Mouse (Mus musculus) forebrain, embryonic 11.5 days (tissue): ENCODE results near the gene Swap70. TPM values are rescaled to one million over a fixed set of nuclear protein-coding genes. Genes with fewer than 3 reads are reported as not detected.

Source experiments
- ATAC-seq: fragments of 200-750 bp; cut with Nextera tagmentation; replicated peaks from 2 replicates; pipeline ENCODE4 v1.8.0; 2017; ENCODE audit warnings: moderate TSS enrichment; ENCODE audit not compliant: low FRiP score
- DNase-seq: peaks from one replicate; pipeline ENCODE4 v3.0.0-alpha.2; 2017; ENCODE audit warnings: low spot score
- H3K27ac ChIP-seq: fragments of 300-500 bp; sonication (generic); 2 replicates; pipeline ENCODE4 v1.5.1; 2014; ENCODE audit warnings: low read depth, low read length
- H3K27me3 ChIP-seq: fragments of 300-500 bp; sonication (generic); 2 replicates; pipeline ENCODE4 v1.6.1; 2014; ENCODE audit warnings: mild to moderate bottlenecking, low read length, mixed read lengths; ENCODE audit not compliant: control insufficient read depth, insufficient read depth
- H3K36me3 ChIP-seq: fragments of 300-500 bp; sonication (generic); 2 replicates; pipeline ENCODE4 v1.6.1; 2014; ENCODE audit warnings: mild to moderate bottlenecking, low read length, moderate library complexity, mixed read lengths; ENCODE audit not compliant: control insufficient read depth, insufficient read depth
- H3K4me1 ChIP-seq: fragments of 300-500 bp; sonication (generic); replicated peaks from 2 replicates; pipeline ENCODE4 v1.6.1; 2014; ENCODE audit warnings: low read length, mixed read lengths; ENCODE audit not compliant: control insufficient read depth, insufficient read depth
- H3K4me2 ChIP-seq: fragments of 300-500 bp; sonication (generic); 2 replicates; pipeline ENCODE4 v1.6.1; 2014; ENCODE audit warnings: low read depth, mild to moderate bottlenecking, low read length, moderate library complexity, mixed read lengths; ENCODE audit not compliant: severe bottlenecking
- H3K4me3 ChIP-seq: fragments of 300-500 bp; sonication (generic); 2 replicates; pipeline ENCODE4 v1.5.1; 2014; ENCODE audit warnings: low read depth, low read length
- H3K9ac ChIP-seq: fragments of 300-500 bp; sonication (generic); 2 replicates; pipeline ENCODE4 v1.6.1; 2014; ENCODE audit warnings: low read length
- H3K9me3 ChIP-seq: fragments of 300-500 bp; sonication (generic); 2 replicates; pipeline ENCODE4 v1.6.1; 2016; ENCODE audit warnings: low read length, mixed read lengths; ENCODE audit not compliant: control insufficient read depth
- WGBS: fragments of 180-500 bp; shearing (Covaris S2); extraction: QIAGEN DNeasy Blood & Tissue Kit; methylation state at CpG from one replicate; pipeline ENCODE4 v1.1.7; 2014; 5-methylcytosine and 5-hydroxymethylcytosine counted together
- polyA plus RNA-seq: library from polyadenylated mRNA; unstranded; fragments of >200 nt; fragmentation: Nextera tagmentation; extraction: Ambion mirVana; gene quantifications from 2 replicates; pipeline ENCODE4 v1.2.1, GENCODE M21; 2014

Swap70 gene
- polyA plus RNA-seq, 1 experiment from 2014 or later, result 26.5 TPM

DNA sequence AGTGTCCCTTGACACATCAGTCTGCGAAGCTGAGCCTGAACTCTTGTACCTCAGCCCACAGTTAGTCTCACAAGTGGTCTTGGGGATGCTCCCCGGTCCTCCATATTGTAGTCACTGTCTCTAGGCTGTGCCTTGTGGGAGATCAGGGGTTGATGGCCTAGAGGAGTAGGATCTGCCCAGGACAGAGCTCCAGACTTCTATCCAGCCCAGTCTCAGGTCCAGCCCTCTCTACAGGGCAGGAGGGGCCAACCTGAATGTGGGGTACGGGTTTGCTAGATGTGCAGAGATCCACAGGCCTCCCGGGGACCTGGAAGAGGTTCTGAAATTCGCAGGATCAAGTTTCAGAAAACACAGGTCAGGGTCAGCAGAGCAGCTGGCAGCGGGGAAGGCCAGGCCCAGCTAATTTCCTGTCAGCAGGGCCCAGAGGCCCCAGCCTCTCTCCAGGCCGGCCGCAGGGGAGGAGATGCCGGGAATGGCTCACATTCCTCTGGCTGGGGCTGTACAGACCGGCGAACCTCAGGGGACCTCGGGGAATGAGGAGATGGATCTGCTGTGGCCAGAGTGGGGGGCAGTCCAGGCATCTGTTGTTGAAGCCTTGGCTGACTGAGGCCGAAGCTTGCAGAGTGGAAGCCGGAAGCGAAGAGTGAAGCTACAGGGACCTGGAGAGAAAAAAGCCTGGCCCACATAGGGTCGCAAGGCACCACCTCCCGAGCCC, 75.5 kb downstream of the Swap70 start:
- Histone ChIP-seq H3K27me3 (no peaks in the 10 kb centered on the region), H3K9ac (no peak overlapping the region), H3K27ac (peak overlapping the region; percentile 46; the same call in 1 of the 2 replicates), H3K4me2 (no peak overlapping the region), H3K4me3 (no peak overlapping the region), H3K4me1 (no peaks in the 10 kb centered on the region), H3K9me3 (no peaks in the 10 kb centered on the region; the same call in 1 of the 2 replicates), H3K36me3 (no peaks in the 10 kb centered on the region)
- WGBS, result 40% methylated on average over 17 of the region's 17 CpGs
- ATAC-seq, result peak; percentile 51; the same call in 1 of the 2 replicates
- DNase-seq, result peak; percentile 70

DNA sequence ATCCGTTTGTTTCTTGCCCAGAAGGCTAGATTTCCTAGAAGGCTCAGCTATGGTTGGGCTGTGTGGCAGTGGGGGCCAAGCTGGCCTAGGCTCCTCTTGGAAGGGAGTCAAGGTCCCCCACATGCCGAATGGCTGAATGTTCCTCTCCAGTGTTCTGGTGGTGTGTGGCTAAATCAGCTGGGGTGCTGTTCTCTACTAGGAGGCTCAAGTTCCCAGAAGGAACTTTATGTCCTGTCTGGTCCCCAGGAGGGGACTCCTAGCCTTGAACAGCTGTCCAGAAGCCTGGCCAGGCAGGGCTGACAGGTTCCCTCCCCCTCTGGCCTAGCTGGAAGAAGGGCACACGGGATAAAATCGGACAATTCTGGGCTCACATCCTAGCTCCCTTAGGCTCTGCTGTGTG, 76.1 kb downstream of the Swap70 start:
- no peak for ATAC-seq
- no peaks in the 10 kb centered on the region; the same call in 1 of the 2 replicates for H3K9me3 ChIP-seq
- WGBS, result 63% methylated on average over 4 of the region's 4 CpGs
- DNase-seq, result no peak
- H3K4me3 ChIP-seq, result no peak overlapping the region
- H3K36me3 ChIP-seq, result no peaks in the 10 kb centered on the region
- H3K27ac ChIP-seq, result peak overlapping the region; percentile 46; the same call in 1 of the 2 replicates
- no peak overlapping the region for H3K9ac ChIP-seq
- H3K4me2 ChIP-seq, result no peak overlapping the region
- H3K27me3 ChIP-seq, result no peaks in the 10 kb centered on the region
- no peaks in the 10 kb centered on the region for H3K4me1 ChIP-seq

DNA sequence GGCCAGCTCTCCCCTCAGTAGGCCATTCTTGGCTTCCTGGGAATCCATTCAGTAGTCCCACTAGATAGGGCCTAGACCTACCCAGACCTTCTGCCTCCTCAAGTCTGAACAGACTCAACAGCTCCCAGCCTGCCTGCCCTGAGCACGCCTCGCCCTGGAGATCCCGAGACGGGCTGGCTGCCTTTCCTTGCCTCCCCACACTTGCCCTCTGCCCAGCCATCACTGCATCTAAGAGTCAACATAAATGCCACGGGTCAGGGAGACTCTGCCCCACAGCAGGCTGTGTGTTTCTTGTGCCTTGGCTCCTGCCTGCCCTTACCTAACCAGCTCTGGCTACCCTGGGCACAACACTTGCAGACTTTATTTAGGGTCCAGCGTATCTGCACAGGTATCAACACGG, 76.6 kb downstream of the Swap70 start:
- H3K36me3 ChIP-seq, result no peaks in the 10 kb centered on the region
- H3K9me3 ChIP-seq, result no peaks in the 10 kb centered on the region; the same call in 1 of the 2 replicates
- H3K4me1 ChIP-seq, result no peaks in the 10 kb centered on the region
- WGBS, result 81% methylated on average over 7 of the region's 7 CpGs
- no peak overlapping the region for H3K4me3 ChIP-seq
- DNase-seq, result no peak
- peak overlapping the region; percentile 46; the same call in 1 of the 2 replicates for H3K27ac ChIP-seq
- H3K27me3 ChIP-seq, result no peaks in the 10 kb centered on the region
- ATAC-seq, result no peak
- H3K9ac ChIP-seq, result no peak overlapping the region
- H3K4me2 ChIP-seq, result no peak overlapping the region

DNA sequence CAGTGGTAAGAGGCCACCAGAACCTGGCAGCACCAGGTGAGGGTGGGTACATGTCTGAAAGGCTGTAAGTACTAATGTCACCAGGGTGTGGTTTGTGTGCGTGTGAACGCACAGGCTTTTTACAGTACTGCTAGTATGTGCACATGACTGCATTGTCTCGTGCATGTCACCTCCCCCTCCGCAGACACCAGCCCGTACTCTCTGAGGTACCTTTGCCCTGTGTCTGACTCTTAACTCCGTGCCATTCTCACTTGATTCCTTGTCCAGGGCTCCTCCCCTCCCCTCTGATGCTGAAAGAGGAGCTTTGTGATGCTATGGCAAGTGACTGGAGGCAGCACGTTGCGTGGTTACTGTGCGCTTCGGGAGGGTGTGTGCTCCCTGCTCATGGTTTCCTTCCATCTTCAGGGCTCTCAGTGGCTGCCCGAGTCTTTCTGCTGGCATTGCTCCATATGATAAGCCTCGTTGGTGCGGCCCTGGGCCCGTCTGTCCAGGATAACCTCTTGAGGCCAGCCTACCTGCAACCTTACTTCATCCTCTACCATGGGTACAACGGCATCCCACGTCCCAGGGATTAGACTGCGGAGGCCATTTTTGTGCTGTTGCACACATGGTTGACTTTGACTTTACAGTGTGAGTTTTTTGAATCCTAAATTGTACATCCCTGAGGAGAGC, 77.4 kb downstream of the Swap70 start:
- H3K9me3 ChIP-seq, result no peaks in the 10 kb centered on the region
- WGBS, result 91% methylated on average over 17 of the region's 17 CpGs
- H3K4me1 ChIP-seq, result no peaks in the 10 kb centered on the region
- H3K4me3 ChIP-seq, result no peak overlapping the region
- ATAC-seq, result no peak
- no peak for DNase-seq
- H3K9ac ChIP-seq, result no peak overlapping the region
- no peaks in the 10 kb centered on the region for H3K27me3 ChIP-seq
- H3K4me2 ChIP-seq, result no peak overlapping the region
- H3K36me3 ChIP-seq, result no peaks in the 10 kb centered on the region
- no peak overlapping the region for H3K27ac ChIP-seq

DNA sequence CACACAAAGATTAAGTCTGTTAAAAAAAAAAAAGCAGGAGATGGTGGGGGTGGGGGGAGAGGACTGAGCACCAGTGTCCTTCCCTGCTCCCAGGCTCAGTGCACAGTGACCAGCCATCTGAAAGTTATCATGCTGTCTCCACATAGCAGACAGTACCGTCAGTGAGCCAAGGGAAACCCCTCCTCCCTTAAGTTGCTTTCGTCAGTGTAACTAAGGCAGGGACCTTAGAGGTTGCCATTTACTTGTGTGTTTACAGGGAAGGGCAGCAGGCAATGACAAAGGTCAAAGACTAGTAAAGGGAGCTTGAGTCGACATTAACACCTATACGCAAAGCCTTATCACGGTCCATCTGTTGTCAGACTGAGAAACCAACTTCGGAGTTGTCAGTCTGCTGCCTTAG, 81.4 kb downstream of the Swap70 start:
- no peaks in the 10 kb centered on the region for H3K9me3 ChIP-seq
- H3K4me1 ChIP-seq, result no peaks in the 10 kb centered on the region
- no peak for ATAC-seq
- no peak for DNase-seq
- H3K4me2 ChIP-seq, result no peak overlapping the region
- H3K36me3 ChIP-seq, result no peaks in the 10 kb centered on the region; the same call in 1 of the 2 replicates
- no peak overlapping the region for H3K9ac ChIP-seq
- no peaks in the 10 kb centered on the region for H3K27me3 ChIP-seq
- WGBS, result 92% methylated on average over 6 of the region's 6 CpGs
- H3K4me3 ChIP-seq, result no peak overlapping the region
- no peak overlapping the region for H3K27ac ChIP-seq

DNA sequence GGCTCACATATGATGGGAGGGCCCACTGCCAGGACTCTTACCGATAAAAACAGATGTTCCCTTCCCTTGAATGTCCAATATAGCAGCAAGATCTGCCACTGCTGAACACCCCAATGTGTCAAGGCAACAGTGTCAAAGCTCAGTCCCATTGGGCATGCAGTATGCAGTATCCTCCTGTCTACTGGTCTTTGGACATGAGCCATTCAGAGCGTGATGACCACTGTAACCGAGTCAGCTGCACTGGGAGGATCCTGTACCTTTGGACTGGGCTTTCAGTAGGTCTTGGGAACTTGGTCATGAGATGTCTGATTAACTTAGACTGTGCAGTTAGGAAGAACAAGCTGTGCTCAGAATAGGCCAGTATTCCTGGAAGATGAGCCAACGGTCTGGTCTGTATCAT, 84.0 kb downstream of the Swap70 start:
- no peak for DNase-seq
- no peaks in the 10 kb centered on the region for H3K27me3 ChIP-seq
- H3K9ac ChIP-seq, result no peak overlapping the region
- H3K36me3 ChIP-seq, result no peaks in the 10 kb centered on the region; the same call in 1 of the 2 replicates
- H3K27ac ChIP-seq, result no peak overlapping the region
- no peak for ATAC-seq
- no peak overlapping the region for H3K4me3 ChIP-seq
- H3K4me2 ChIP-seq, result no peak overlapping the region
- H3K9me3 ChIP-seq, result no peaks in the 10 kb centered on the region
- WGBS, result 94% methylated on average over 4 of the region's 4 CpGs
- H3K4me1 ChIP-seq, result no peaks in the 10 kb centered on the region

DNA sequence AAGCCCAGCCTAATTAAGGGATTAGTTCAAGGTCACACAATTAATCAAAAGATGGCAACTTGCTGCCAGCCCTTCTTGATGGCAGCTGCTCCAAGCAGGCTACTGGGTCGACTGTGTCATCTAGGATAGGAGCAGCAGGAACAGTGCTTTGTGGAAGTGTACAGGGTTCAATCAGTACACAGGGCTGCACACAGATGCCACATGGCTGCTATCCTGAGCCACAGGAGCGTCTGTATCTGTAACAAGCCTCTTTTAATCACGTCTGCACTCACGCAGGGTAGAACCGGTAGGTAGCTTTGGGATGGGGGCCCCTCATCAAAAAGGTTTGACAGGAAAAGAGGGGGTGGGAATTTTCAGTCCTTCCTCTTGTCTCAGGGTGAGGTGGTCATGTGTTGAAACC, 84.8 kb downstream of the Swap70 start:
- H3K36me3 ChIP-seq, result peaks cover 1% of the 10 kb centered on the region; the same call in 1 of the 2 replicates
- H3K4me2 ChIP-seq, result no peak overlapping the region
- no peak for ATAC-seq
- no peak overlapping the region for H3K9ac ChIP-seq
- no peaks in the 10 kb centered on the region for H3K27me3 ChIP-seq
- DNase-seq, result no peak
- H3K4me1 ChIP-seq, result no peaks in the 10 kb centered on the region
- no peaks in the 10 kb centered on the region for H3K9me3 ChIP-seq
- no peak overlapping the region for H3K27ac ChIP-seq
- 69% methylated on average over 5 of the region's 5 CpGs for WGBS
- H3K4me3 ChIP-seq, result no peak overlapping the region

DNA sequence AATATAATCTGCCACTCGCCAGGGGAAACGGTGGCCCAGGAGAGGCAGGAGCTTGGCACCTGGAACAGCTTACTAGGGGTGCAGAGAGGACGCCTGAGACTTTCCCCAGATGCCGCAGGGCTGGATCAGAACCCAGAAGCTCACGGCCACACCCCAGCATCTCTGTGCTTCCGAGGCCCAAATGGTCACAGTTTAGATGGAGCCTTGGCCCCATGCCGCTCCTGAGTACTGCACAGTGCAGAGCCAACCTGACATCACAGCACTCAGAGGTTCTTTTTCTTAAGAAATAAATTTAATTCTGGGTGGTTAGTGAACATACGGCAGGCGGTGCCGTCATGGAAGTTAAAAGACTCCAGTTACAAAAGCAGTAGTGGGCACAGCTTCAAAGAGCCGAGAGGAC, 86.2 kb downstream of the Swap70 start:
- no peak for DNase-seq
- Histone ChIP-seq H3K27me3 (no peaks in the 10 kb centered on the region), H3K9ac (no peak overlapping the region), H3K9me3 (no peaks in the 10 kb centered on the region), H3K4me2 (no peak overlapping the region), H3K36me3 (peaks cover 7% of the 10 kb centered on the region; the same call in 1 of the 2 replicates), H3K27ac (no peak overlapping the region), H3K4me1 (no peaks in the 10 kb centered on the region), H3K4me3 (no peak overlapping the region)
- ATAC-seq, result no peak
- 87% methylated on average over 11 of the region's 11 CpGs for WGBS
